Mouse (Mus musculus): ENCODE measurements around the gene Kcna7. TPM values are rescaled to one million over a fixed set of nuclear protein-coding genes. Genes with fewer than 3 reads are reported as not detected.
A peak's percentile ranks its signal among the peaks of the same experiment; 100 is the strongest.

Gene Kcna7
- total RNA-seq, 2 experiments from 2014 or later = 73.7 to 107 TPM

DNA sequence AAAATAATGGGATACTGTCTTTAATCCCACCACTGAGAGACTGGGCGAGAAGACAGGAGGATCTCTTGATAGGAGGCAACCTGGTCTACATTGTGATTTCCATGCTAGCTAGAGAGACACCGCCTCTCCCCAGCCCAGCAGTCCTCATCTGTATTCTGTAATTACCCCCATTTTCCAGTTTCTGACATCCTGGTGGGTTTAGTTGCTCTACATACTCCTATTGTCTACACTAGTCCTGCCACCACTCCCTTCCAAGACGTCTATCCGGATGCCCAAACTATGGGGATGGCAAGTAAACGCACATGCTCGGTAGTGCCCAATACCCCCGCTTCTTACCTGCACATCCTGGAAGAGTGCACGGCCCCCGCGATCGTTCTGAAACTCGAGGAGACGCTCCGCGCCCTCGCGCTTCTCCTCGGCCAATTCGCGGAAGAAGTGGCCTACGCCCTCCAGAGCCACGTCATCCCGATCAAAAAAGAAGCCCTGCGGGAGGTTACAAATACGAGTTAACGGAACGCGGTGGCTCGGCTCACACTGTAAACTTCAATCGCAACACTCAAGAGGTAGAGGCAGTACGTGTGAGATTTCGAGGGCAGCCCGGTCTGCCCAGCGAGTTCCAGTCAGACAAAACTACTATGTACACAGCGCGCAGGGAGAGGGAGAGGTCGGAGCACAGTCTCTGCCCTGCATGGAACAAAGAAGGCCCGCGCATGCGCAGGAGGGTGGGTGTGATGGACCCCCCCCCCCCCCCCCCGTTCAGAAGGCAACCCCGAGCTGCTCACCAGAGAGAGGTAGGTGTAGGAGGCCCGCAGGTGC, 53.5 kb downstream of the Kcna7 start:
- peak; percentile 71 for DNase-seq

Small RNA genes within 50 kb of the gene (microRNA-seq; reads per million reads assigned to microRNA genes)
- 0 to 0.26 reads per million in 2 experiments for gene Gm22133 (ENCODE audit: borderline replicate concordance in 2 of 2)

Other genes starting within 250 kb of the Kcna7 start
- 1 to 10 TPM; 1.1 to 2.5 TPM for gene Slc17a7, start 241.7 kb upstream of the Kcna7 start, total RNA-seq (2021)
- gene Gfy, start 226.1 kb upstream of the Kcna7 start, total RNA-seq (2021) = not detected
- not detected for gene Pth2, start 224.7 kb upstream of the Kcna7 start, total RNA-seq (2021)
- under 1 TPM; 0.19 to 0.23 TPM for gene Ccdc155, start 200.8 kb upstream of the Kcna7 start, total RNA-seq (2021)
- not detected for gene Dkkl1, start 193.5 kb upstream of the Kcna7 start, total RNA-seq (2021)
- gene Tead2, start 189.9 kb upstream of the Kcna7 start, total RNA-seq (2021) = 1 to 10 TPM; 2.5 to 2.8 TPM
- gene Cd37, start 166.5 kb upstream of the Kcna7 start, total RNA-seq (2021) = 1 to 10 TPM; 1.3 to 2.0 TPM
- gene Slc6a16, start 164.6 kb upstream of the Kcna7 start, total RNA-seq (2021) = not detected
- gene Slc6a21, start 128.1 kb upstream of the Kcna7 start, total RNA-seq (2021) = not detected
- gene Trpm4, start 71.9 kb upstream of the Kcna7 start, total RNA-seq (2021) = 10 to 100 TPM; 17.0 to 18.3 TPM
- 100 to 1,000 TPM; 812 to 910 TPM for gene Hrc, start 70.4 kb upstream of the Kcna7 start, total RNA-seq (2021)
- gene Ppfia3, start 38.6 kb upstream of the Kcna7 start, total RNA-seq (2021) = under 1 TPM; 0.18 to 0.38 TPM
- under 1 TPM in 1 of 2 experiments, not detected in 1; 0.67 TPM for gene Lin7b, start 35.1 kb upstream of the Kcna7 start, total RNA-seq (2021)
- gene Snrnp70, start 9.9 kb upstream of the Kcna7 start, total RNA-seq (2021) = 10 to 100 TPM; 76.1 to 78.0 TPM
- gene Ntf5, start 8.0 kb downstream of the Kcna7 start, total RNA-seq (2021) = 1 to 10 TPM; 3.9 to 6.6 TPM
- 1 to 10 TPM in 1 of 2 experiments, not detected in 1; 1.6 TPM for gene Lhb, start 15.2 kb downstream of the Kcna7 start, total RNA-seq (2021)
- gene Gys1, start 29.2 kb downstream of the Kcna7 start, total RNA-seq (2021) = 100 to 1,000 TPM; 243 to 327 TPM
- 10 to 100 TPM; 23.3 to 23.8 TPM for gene Ruvbl2, start 32.4 kb downstream of the Kcna7 start, total RNA-seq (2021)
- 100 to 1,000 TPM; 125 to 149 TPM for gene Ftl1, start 54.2 kb downstream of the Kcna7 start, total RNA-seq (2021)
- 10 to 100 TPM; 15.6 to 16.9 TPM for gene Bax, start 61.2 kb downstream of the Kcna7 start, total RNA-seq (2021)
- not detected for gene Tulp2, start 76.2 kb downstream of the Kcna7 start, total RNA-seq (2021)
- 1 to 10 TPM; 4.3 to 10.0 TPM for gene Gm45808, start 81.2 kb downstream of the Kcna7 start, total RNA-seq (2021)
- 10 to 100 TPM; 12.3 to 12.6 TPM for gene Dhdh, start 83.2 kb downstream of the Kcna7 start, total RNA-seq (2021)
- gene Nucb1, start 104.8 kb downstream of the Kcna7 start, total RNA-seq (2021) = 10 to 100 TPM; 60.8 to 73.2 TPM
- gene Ppp1r15a, start 120.6 kb downstream of the Kcna7 start, total RNA-seq (2021) = 10 to 100 TPM; 13.8 to 19.2 TPM
- gene Plekha4, start 120.7 kb downstream of the Kcna7 start, total RNA-seq (2021) = 1 to 10 TPM; 7.5 to 8.5 TPM
- 1 to 10 TPM in 1 of 2 experiments, under 1 TPM in 1; 0.99 to 1.2 TPM for gene Hsd17b14, start 149.2 kb downstream of the Kcna7 start, total RNA-seq (2021)
- 10 to 100 TPM; 56.3 to 63.9 TPM for gene Bcat2, start 164.5 kb downstream of the Kcna7 start, total RNA-seq (2021)
- not detected for gene Fgf21, start 209.8 kb downstream of the Kcna7 start, total RNA-seq (2021)
- gene Fut1, start 211.6 kb downstream of the Kcna7 start, total RNA-seq (2021) = not detected
- gene Izumo1, start 216.2 kb downstream of the Kcna7 start, total RNA-seq (2021) = not detected
- gene Rasip1, start 221.8 kb downstream of the Kcna7 start, total RNA-seq (2021) = 1 to 10 TPM; 6.1 to 8.5 TPM
- gene Mamstr, start 234.3 kb downstream of the Kcna7 start, total RNA-seq (2021) = 10 to 100 TPM; 39.0 to 46.1 TPM

Data from gastrocnemius, postnatal 25 days (tissue).